Comparison of ENCODE assay signal across 18 mouse cellular contexts in genomic region chr11:110967762-110968135, GRCm38 (mm10). TPM values are rescaled to one million over a fixed set of nuclear protein-coding genes. Genes with fewer than 3 reads are reported as not detected.
DNase-seq lines count a peak whose midpoint lies in the region; ATAC-seq and TF ChIP-seq lines count a peak whose summit lies in the region.
"Had no signal": no experiment of that assay in that cellular context is flagged by ENCODE, and none has a peak within 500 bp of the region (broad histone marks: within the 10 kb centered on the region; RNA-seq: fewer than 3 reads in every experiment).

Gene Kcnj16, plus strand, starts transcription at chr11:110968033.

- TF ChIP-seq POLR2A in kidney, adult 2 months (IDR thresholded peaks at IDR 0.05; ENCODE audit: low read depth, low read length): no peak

- no peak within 1 kb of the TSS for H3K27ac ChIP-seq in left cerebral cortex, adult 2 months
- peak within 1 kb of the TSS; percentile 97 for H3K27ac ChIP-seq in kidney, adult 2 months (ENCODE audit: insufficient read depth, low read depth, low read length)
- H3K27ac ChIP-seq in midbrain, embryonic 13.5 days: no peak within 1 kb of the TSS
- H3K27ac ChIP-seq in liver, embryonic 12.5 days: no peak within 1 kb of the TSS
- H3K27ac ChIP-seq: forebrain, embryonic 15.5 days; liver, embryonic 15.5 days had no signal

- no peaks in the 10 kb centered on the region for H3K36me3 ChIP-seq in kidney, adult 2 months (ENCODE audit: control insufficient read depth, insufficient read depth, low read length)
- H3K36me3 ChIP-seq in midbrain, embryonic 13.5 days: no peaks in the 10 kb centered on the region
- H3K36me3 ChIP-seq in liver, embryonic 12.5 days: no peaks in the 10 kb centered on the region
- H3K36me3 ChIP-seq: forebrain, embryonic 15.5 days; liver, embryonic 15.5 days had no signal

- H3K27me3 ChIP-seq in kidney, adult 2 months (replicated peaks; ENCODE audit: control insufficient read depth, insufficient read depth, low read length): no peaks in the 10 kb centered on the region
- no peaks in the 10 kb centered on the region for H3K27me3 ChIP-seq in midbrain, embryonic 13.5 days
- no peaks in the 10 kb centered on the region for H3K27me3 ChIP-seq in liver, embryonic 12.5 days (replicated peaks)
- H3K27me3 ChIP-seq: forebrain, embryonic 15.5 days; liver, embryonic 15.5 days had no signal

- 32% methylated on average over 4 of the region's 4 CpGs for WGBS in kidney, adult 2 months
- 81% methylated on average over 4 of the region's 4 CpGs for WGBS in midbrain, embryonic 13.5 days
- WGBS in liver, embryonic 12.5 days (ENCODE audit: insufficient replicate concordance): 66% methylated on average over 4 of the region's 4 CpGs

- no peak within 1 kb of the TSS for H3K4me2 ChIP-seq in midbrain, embryonic 13.5 days (replicated peaks)
- H3K4me2 ChIP-seq in liver, embryonic 12.5 days: no peak within 1 kb of the TSS
- H3K4me2 ChIP-seq: forebrain, embryonic 15.5 days; heart, embryonic 11.5 days; liver, embryonic 15.5 days had no signal

- intact Hi-C loops in left cerebral cortex, adult 2 months (cut with DNase I): no loop called here

- no peak for TF ChIP-seq CTCF in left cerebral cortex, adult 2 months (IDR thresholded peaks at IDR 0.05)
- TF ChIP-seq CTCF in kidney, adult 2 months (conservative IDR thresholded peaks at IDR 0.05; ENCODE audit: insufficient read depth, insufficient read length, low read depth, low read length): no peak

- peaks cover 13% of the 10 kb centered on the region; the same call in 1 of the 2 replicates for H3K4me1 ChIP-seq in kidney, adult 2 months (ENCODE audit: control insufficient read depth, insufficient read depth, low read length)
- H3K4me1 ChIP-seq in midbrain, embryonic 13.5 days (replicated peaks): no peaks in the 10 kb centered on the region
- no peaks in the 10 kb centered on the region for H3K4me1 ChIP-seq in liver, embryonic 12.5 days
- H3K4me1 ChIP-seq: forebrain, embryonic 15.5 days; liver, embryonic 15.5 days had no signal

- no peak within 1 kb of the TSS for H3K9ac ChIP-seq in midbrain, embryonic 13.5 days (replicated peaks)
- no peak within 1 kb of the TSS for H3K9ac ChIP-seq in liver, embryonic 12.5 days
- H3K9ac ChIP-seq: forebrain, embryonic 15.5 days; liver, embryonic 15.5 days had no signal

- H3K4me3 ChIP-seq in left cerebral cortex, adult 2 months: no peak within 1 kb of the TSS
- peak within 1 kb of the TSS; percentile 53 for H3K4me3 ChIP-seq in kidney, adult 2 months (ENCODE audit: insufficient read depth, low read depth, low read length)
- no peak within 1 kb of the TSS for H3K4me3 ChIP-seq in midbrain, embryonic 13.5 days (replicated peaks)
- H3K4me3 ChIP-seq in liver, embryonic 12.5 days: no peak within 1 kb of the TSS
- H3K4me3 ChIP-seq: forebrain, embryonic 15.5 days; liver, embryonic 15.5 days had no signal

- no peak for ATAC-seq in midbrain, embryonic 13.5 days
- no peak for ATAC-seq in liver, embryonic 12.5 days
- ATAC-seq: activated CD4-positive, CD25-positive, alpha-beta regulatory T cell, adult 4 months; forebrain, embryonic 15.5 days; inflammation-experienced regulatory T-cells, adult 6 months had no signal

- no peaks in the 10 kb centered on the region for H3K9me3 ChIP-seq in midbrain, embryonic 13.5 days
- no peaks in the 10 kb centered on the region for H3K9me3 ChIP-seq in liver, embryonic 12.5 days (replicated peaks)
- H3K9me3 ChIP-seq: forebrain, embryonic 15.5 days; liver, embryonic 15.5 days had no signal

- no peak for DNase-seq in left cerebral cortex, adult 2 months (ENCODE audit: extremely low spot score in 1 of 2, low spot score in 2 of 2)
- DNase-seq in left cerebral cortex, adult 11 months (ENCODE audit: low spot score): no peak
- peak; percentile 96 for DNase-seq in kidney, adult 2 months
- DNase-seq in kidney, postnatal 4 days: peak; percentile 51 to 62
- no peak for DNase-seq in thymus, postnatal 25 days
- DNase-seq: gastrocnemius, postnatal 14 days; heart, postnatal 4 days; lung, postnatal 4 days; right cerebral cortex, adult 18-20 months had no signal

RNA-seq across cellular contexts. Expression of gene Kcnj16, which starts in this region (rescaled TPM):
- total RNA-seq in left cerebral cortex, adult 2 months (2021): 10 to 100 TPM; 23.7 to 27.2 TPM
- polyA plus RNA-seq in kidney, adult 2 months (2012; rRNA removed): 167 and 189 TPM in 2 replicates
- polyA plus RNA-seq in midbrain, embryonic 13.5 days (2015; fragmentation: Nextera tagmentation; extraction: Ambion mirVana): 0.10 and 0.24 TPM in 2 replicates
- not detected in 2 replicates for polyA plus RNA-seq in liver, embryonic 12.5 days (2016; fragmentation: Nextera tagmentation; extraction: Ambion mirVana)
- total RNA-seq: gastrocnemius, postnatal 14 days; heart, postnatal 4 days; MEL had no signal
- polyA plus RNA-seq: inflammation-experienced regulatory T-cells, adult 6 months; testis, adult 2 months had no signal

Comparison
In these comparisons a context has a peak if more than half of its experiments do, and no peak if none do; other contexts are left out.
1. RNA of gene Kcnj16 (polyA plus RNA-seq): 167 to 189 TPM in kidney, adult 2 months; 0.10 to 0.24 TPM in midbrain, embryonic 13.5 days and not detected in liver, embryonic 12.5 days; every median in the first group is over 100 times any median in the second.
2. DNase-seq: peak in kidney, adult 2 months (single experiment) and kidney, postnatal 4 days (2 of 2); none in left cerebral cortex, adult 2 months (0 of 2), left cerebral cortex, adult 11 months (single experiment) and thymus, postnatal 25 days (single experiment).